Mouse (Mus musculus) ES-E14 (cell line): ENCODE measurements at regions not wholly inside any gene's neighbourhood (a gene's known extent, or its start where the extent isn't known, plus 50 kb on each side); places are given as distances from the start of the nearest gene placed in this dataset.

ENCODE experiments used
- HCFC1 ChIP-seq: IDR thresholded peaks from 2 replicates; pipeline ENCODE4 v1.6.1; 2012; ENCODE audit warnings: low read length, inconsistent platforms, borderline replicate concordance; ENCODE audit not compliant: insufficient read depth
- MAFK ChIP-seq: IDR thresholded peaks from 2 replicates; pipeline ENCODE4 v1.6.1; 2014; ENCODE audit warnings: mild to moderate bottlenecking, low read depth, low read length, inconsistent platforms; ENCODE audit not compliant: insufficient read depth
- ZC3H11A ChIP-seq: IDR thresholded peaks from 2 replicates; pipeline ENCODE4 v1.6.1; 2012; ENCODE audit warnings: low read depth, mild to moderate bottlenecking, inconsistent platforms, low read length, borderline replicate concordance
- ZNF384 ChIP-seq: IDR thresholded peaks from 2 replicates; pipeline ENCODE4 v1.6.1; 2012; ENCODE audit warnings: low read depth, low read length, inconsistent platforms

GRCm38 (mm10) chr10:117542886-117543695 is 86.2 kb upstream of the Cpm start:
- no peak for TF ChIP-seq MAFK
- TF ChIP-seq HCFC1, result no peak
- no peak for TF ChIP-seq ZC3H11A
- TF ChIP-seq ZNF384, result no peak
